Mouse (Mus musculus) testis, adult 2 months (tissue): ENCODE results near the gene Kctd21.

ENCODE experiments used
- CTCF ChIP-seq: fragments of 200-500 bp; IDR thresholded peaks from 2 replicates; pipeline ENCODE4 v1.5.1; 2012; ENCODE audit warnings: low read depth, mild to moderate bottlenecking, inconsistent platforms, low read length, moderate library complexity; ENCODE audit not compliant: control insufficient read depth, insufficient read depth, insufficient replicate concordance
- POLR2A ChIP-seq: fragments of 200-500 bp; IDR thresholded peaks from 2 replicates; pipeline ENCODE4 v1.6.1; 2012; ENCODE audit warnings: low read depth, mild to moderate bottlenecking, inconsistent platforms, low read length, moderate library complexity; ENCODE audit not compliant: control insufficient read depth

- TF ChIP-seq CTCF, result no peak
- no peak for TF ChIP-seq POLR2A
Observed at GRCm38 (mm10) chr7:97309461-97310340, 22.4 kb upstream of the Kctd21 start.
